Mouse (Mus musculus): Measurements from ENCODE around the gene Arf6. TPM values are rescaled to one million over a fixed set of nuclear protein-coding genes. Genes with fewer than 3 reads are reported as not detected.

Gene Arf6
- polyA plus RNA-seq, 1 experiment from 2014 or later: 47.7 TPM

DNA sequence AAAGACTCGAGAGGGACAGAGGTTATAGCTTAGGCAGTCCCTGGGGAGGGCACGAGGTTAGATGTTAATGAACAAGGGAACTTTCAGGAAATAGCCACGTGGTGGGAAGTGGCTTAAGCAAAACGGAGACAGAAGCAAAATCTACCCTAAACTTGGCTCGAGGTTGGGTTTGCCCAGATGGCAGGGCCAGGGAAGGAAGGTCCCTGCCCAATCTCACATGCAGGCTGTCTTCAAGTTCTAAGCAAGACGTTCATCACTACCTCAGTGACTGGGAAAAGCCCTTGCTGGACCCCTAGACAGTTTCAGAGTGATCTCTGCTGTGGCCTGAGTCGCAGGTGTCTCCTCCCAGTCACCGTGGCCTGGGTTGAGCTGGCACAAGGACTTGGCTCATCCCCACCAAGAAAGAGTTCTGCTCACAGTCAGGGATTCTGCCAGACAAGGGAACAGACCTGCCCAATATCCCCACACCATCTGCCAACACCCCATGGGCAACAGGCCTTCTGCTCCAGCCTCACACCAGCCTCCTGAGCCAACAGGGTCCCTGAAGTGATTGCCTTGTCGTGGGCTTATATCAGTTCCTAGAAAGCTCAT, 45.8 kb downstream of the Arf6 start:
- no peak overlapping the region for H3K4me3 ChIP-seq (ENCODE audit: low read depth, low read length)
- H3K27me3 ChIP-seq (ENCODE audit: control insufficient read depth, insufficient read depth, low read length): no peaks in the 10 kb centered on the region
- no peak for DNase-seq (ENCODE audit: low spot score, missing footprints)
- no peaks in the 10 kb centered on the region for H3K4me1 ChIP-seq (ENCODE audit: control insufficient read depth, insufficient read depth, low read length)
- 68% methylated on average over 9 of the region's 9 CpGs for WGBS
- no peak overlapping the region for H3K9ac ChIP-seq (ENCODE audit: low read length)
- no peak overlapping the region for H3K27ac ChIP-seq (ENCODE audit: low read depth, low read length)
- ATAC-seq (ENCODE audit: low FRiP score): no peak
- no peaks in the 10 kb centered on the region for H3K36me3 ChIP-seq (ENCODE audit: control insufficient read depth, insufficient read depth, low read length)
- H3K4me2 ChIP-seq: no peak overlapping the region
- peaks cover under 1% of the 10 kb centered on the region; the same call in 1 of the 2 replicates for H3K9me3 ChIP-seq (ENCODE audit: control insufficient read depth, low read length)

DNA sequence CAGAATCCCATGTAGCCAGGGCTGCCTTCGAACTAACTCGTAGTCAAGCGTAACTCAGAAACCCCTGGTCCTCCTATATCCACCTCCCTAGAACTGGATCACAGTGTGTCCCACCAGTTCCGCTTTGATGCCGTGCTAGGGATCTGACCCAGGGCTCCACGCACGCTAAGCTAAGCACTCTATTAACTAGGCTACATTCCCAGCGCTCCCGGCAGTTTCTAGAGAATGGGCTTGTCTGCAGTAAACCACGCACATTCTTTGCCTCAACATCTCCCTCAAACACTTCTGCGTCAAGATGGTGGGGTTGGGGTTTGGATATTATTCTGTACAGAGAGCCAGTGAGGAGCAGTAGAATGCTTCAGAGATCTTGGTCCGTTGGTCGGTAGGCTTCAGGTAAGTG, 46.7 kb downstream of the Arf6 start:
- Histone ChIP-seq H3K4me2 (no peak overlapping the region), H3K4me3 (ENCODE audit: low read depth, low read length) (no peak overlapping the region), H3K9me3 (ENCODE audit: control insufficient read depth, low read length) (peaks cover 4% of the 10 kb centered on the region; the same call in 1 of the 2 replicates), H3K36me3 (ENCODE audit: control insufficient read depth, insufficient read depth, low read length) (no peaks in the 10 kb centered on the region), H3K4me1 (ENCODE audit: control insufficient read depth, insufficient read depth, low read length) (no peaks in the 10 kb centered on the region), H3K9ac (ENCODE audit: low read length) (no peak overlapping the region), H3K27me3 (ENCODE audit: control insufficient read depth, insufficient read depth, low read length) (no peaks in the 10 kb centered on the region), H3K27ac (ENCODE audit: low read depth, low read length) (no peak overlapping the region)
- ATAC-seq (ENCODE audit: low FRiP score) (no peak), DNase-seq (ENCODE audit: low spot score, missing footprints) (no peak)
- 90% methylated on average over 13 of the region's 13 CpGs for WGBS

- DNase-seq (ENCODE audit: low spot score, missing footprints): no peak
- H3K4me2 ChIP-seq: no peak overlapping the region
- no peak overlapping the region for H3K9ac ChIP-seq (ENCODE audit: low read length)
- H3K4me3 ChIP-seq (ENCODE audit: low read depth, low read length): no peak overlapping the region
- no peaks in the 10 kb centered on the region for H3K36me3 ChIP-seq (ENCODE audit: control insufficient read depth, insufficient read depth, low read length)
- H3K27ac ChIP-seq (ENCODE audit: low read depth, low read length): no peak overlapping the region
- H3K27me3 ChIP-seq (ENCODE audit: control insufficient read depth, insufficient read depth, low read length): no peaks in the 10 kb centered on the region
- H3K9me3 ChIP-seq (ENCODE audit: control insufficient read depth, low read length): peaks cover 4% of the 10 kb centered on the region; the same call in 1 of the 2 replicates
- no peak for ATAC-seq (ENCODE audit: low FRiP score)
- 90% methylated on average over 14 of the region's 14 CpGs for WGBS
- H3K4me1 ChIP-seq (ENCODE audit: control insufficient read depth, insufficient read depth, low read length): no peaks in the 10 kb centered on the region
Observed at GRCm38 (mm10) chr12:69419017-69419605, 47.2 kb downstream of the Arf6 start.

- Histone ChIP-seq H3K36me3 (ENCODE audit: control insufficient read depth, insufficient read depth, low read length) (no peaks in the 10 kb centered on the region), H3K9me3 (ENCODE audit: control insufficient read depth, low read length) (peaks cover 4% of the 10 kb centered on the region; the same call in 1 of the 2 replicates), H3K4me1 (ENCODE audit: control insufficient read depth, insufficient read depth, low read length) (no peaks in the 10 kb centered on the region; the same call in 1 of the 2 replicates), H3K4me2 (no peak overlapping the region), H3K9ac (ENCODE audit: low read length) (no peak overlapping the region), H3K4me3 (ENCODE audit: low read depth, low read length) (no peak overlapping the region), H3K27ac (ENCODE audit: low read depth, low read length) (no peak overlapping the region), H3K27me3 (ENCODE audit: control insufficient read depth, insufficient read depth, low read length) (no peaks in the 10 kb centered on the region)
- ATAC-seq (ENCODE audit: low FRiP score) (no peak), DNase-seq (ENCODE audit: low spot score, missing footprints) (no peak)
- 94% methylated on average over 4 of the region's 4 CpGs for WGBS
Observed at GRCm38 (mm10) chr12:69419606-69420005, 47.7 kb downstream of the Arf6 start.

DNA sequence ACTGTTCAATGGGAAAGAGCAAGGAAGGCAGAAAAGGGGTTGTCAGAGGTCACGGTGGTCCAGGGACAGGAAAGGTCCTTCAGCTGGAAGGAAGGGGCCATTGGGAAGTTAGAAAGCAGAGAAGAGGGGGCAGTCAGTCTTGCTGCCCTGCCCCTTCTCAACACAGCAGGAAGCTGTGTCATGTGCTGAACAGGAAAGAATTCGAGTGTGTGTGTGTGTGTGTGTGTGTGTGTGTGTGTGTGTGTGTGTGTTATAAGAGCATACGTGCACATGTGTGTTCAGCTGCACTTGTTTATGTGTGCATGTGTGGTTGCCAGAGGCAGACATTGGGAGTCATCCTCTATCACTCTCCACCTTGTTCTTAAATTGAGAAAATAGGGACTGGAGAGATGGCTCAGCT, 48.8 kb downstream of the Arf6 start:
- ATAC-seq (ENCODE audit: low FRiP score) (no peak), DNase-seq (ENCODE audit: low spot score, missing footprints) (no peak)
- Histone ChIP-seq H3K4me2 (no peak overlapping the region), H3K9ac (ENCODE audit: low read length) (no peak overlapping the region), H3K27me3 (ENCODE audit: control insufficient read depth, insufficient read depth, low read length) (no peaks in the 10 kb centered on the region), H3K9me3 (ENCODE audit: control insufficient read depth, low read length) (peaks cover 4% of the 10 kb centered on the region; the same call in 1 of the 2 replicates), H3K4me3 (ENCODE audit: low read depth, low read length) (no peak overlapping the region), H3K27ac (ENCODE audit: low read depth, low read length) (no peak overlapping the region), H3K4me1 (ENCODE audit: control insufficient read depth, insufficient read depth, low read length) (peaks cover 3% of the 10 kb centered on the region; the same call in 1 of the 2 replicates), H3K36me3 (ENCODE audit: control insufficient read depth, insufficient read depth, low read length) (no peaks in the 10 kb centered on the region)
- WGBS: 81% methylated on average over 3 of the region's 3 CpGs

GRCm38 (mm10) chr12:69422827-69423537, 51.0 kb downstream of the Arf6 start:
- Histone ChIP-seq H3K9ac (ENCODE audit: low read length) (no peak overlapping the region), H3K27ac (ENCODE audit: low read depth, low read length) (no peak overlapping the region), H3K4me2 (no peak overlapping the region), H3K36me3 (ENCODE audit: control insufficient read depth, insufficient read depth, low read length) (no peaks in the 10 kb centered on the region), H3K9me3 (ENCODE audit: control insufficient read depth, low read length) (peaks cover 4% of the 10 kb centered on the region; the same call in 1 of the 2 replicates), H3K4me1 (ENCODE audit: control insufficient read depth, insufficient read depth, low read length) (peaks cover 5% of the 10 kb centered on the region; the same call in 1 of the 2 replicates), H3K27me3 (ENCODE audit: control insufficient read depth, insufficient read depth, low read length) (no peaks in the 10 kb centered on the region), H3K4me3 (ENCODE audit: low read depth, low read length) (no peak overlapping the region)
- WGBS: 90% methylated on average over 20 of the region's 20 CpGs
- ATAC-seq (ENCODE audit: low FRiP score): no peak
- DNase-seq (ENCODE audit: low spot score, missing footprints): no peak

Small RNA genes lying within 50 kb of the gene (microRNA-seq; reads per million reads assigned to microRNA genes)
- gene Gm47299 (not detected), gene Gm47305 (not detected)

Other genes with a start within 250 kb of the Arf6 start
- 1,283 and 1,438 TPM in 2 replicates for gene Rps29, start 213.0 kb upstream of the Arf6 start, polyA plus RNA-seq (2014; fragmentation: Nextera tagmentation; extraction: Ambion mirVana)
- 28.9 and 31.1 TPM in 2 replicates for gene Lrr1, start 203.3 kb upstream of the Arf6 start, polyA plus RNA-seq (2014; fragmentation: Nextera tagmentation; extraction: Ambion mirVana)
- gene Rpl36al, start 188.1 kb upstream of the Arf6 start, polyA plus RNA-seq (2014; fragmentation: Nextera tagmentation; extraction: Ambion mirVana): 470 and 474 TPM in 2 replicates
- 34.5 and 35.7 TPM in 2 replicates for gene Mgat2, start 188.0 kb upstream of the Arf6 start, polyA plus RNA-seq (2014; fragmentation: Nextera tagmentation; extraction: Ambion mirVana)
- gene Gm49383, start 175.0 kb upstream of the Arf6 start, polyA plus RNA-seq (2014; fragmentation: Nextera tagmentation; extraction: Ambion mirVana): 37.6 and 38.9 TPM in 2 replicates
- gene Dnaaf2, start 173.7 kb upstream of the Arf6 start, polyA plus RNA-seq (2014; fragmentation: Nextera tagmentation; extraction: Ambion mirVana): 12.4 and 13.3 TPM in 2 replicates
- 39.9 and 40.8 TPM in 2 replicates for gene Gm49384, start 167.9 kb upstream of the Arf6 start, polyA plus RNA-seq (2014; fragmentation: Nextera tagmentation; extraction: Ambion mirVana)
- 29.8 and 31.6 TPM in 2 replicates for gene Pole2, start 144.0 kb upstream of the Arf6 start, polyA plus RNA-seq (2014; fragmentation: Nextera tagmentation; extraction: Ambion mirVana)
- 2.9 and 3.3 TPM in 2 replicates for gene Klhdc1, start 131.0 kb upstream of the Arf6 start, polyA plus RNA-seq (2014; fragmentation: Nextera tagmentation; extraction: Ambion mirVana)
- 272 and 275 TPM in 2 replicates for gene Klhdc2, start 75.5 kb upstream of the Arf6 start, polyA plus RNA-seq (2014; fragmentation: Nextera tagmentation; extraction: Ambion mirVana)
- gene Nemf, start 15.0 kb upstream of the Arf6 start, polyA plus RNA-seq (2014; fragmentation: Nextera tagmentation; extraction: Ambion mirVana): 89.5 and 96.0 TPM in 2 replicates
- 1.4 and 1.6 TPM in 2 replicates for gene Gm9887, start 308 bp downstream of the Arf6 start, polyA plus RNA-seq (2014; fragmentation: Nextera tagmentation; extraction: Ambion mirVana)
- 16.4 and 17.8 TPM in 2 replicates for gene Vcpkmt, start 210.9 kb downstream of the Arf6 start, polyA plus RNA-seq (2014; fragmentation: Nextera tagmentation; extraction: Ambion mirVana)

All from midbrain, embryonic 11.5 days (tissue).